Mouse (Mus musculus) left cerebral cortex, adult 18-20 months (tissue): Measurements from ENCODE around the gene Phc1. TPM values are rescaled to one million over a fixed set of nuclear protein-coding genes. Genes with fewer than 3 reads are reported as not detected.

Experiments
- total RNA-seq, 2 experiments: library from RNA; stranded (reverse); gene quantifications; 2 replicates each; pipeline ENCODE4 v1.2.3; 2021

The Phc1 gene
- total RNA-seq, 2 experiments from 2014 or later: 58.2 to 62.3 TPM

Other genes with a start within 250 kb of the Phc1 start
- under 1 TPM in 1 of 2 experiments, not detected in 1; 0.23 TPM for gene Klrg1, start 57.7 kb downstream of the Phc1 start, total RNA-seq
- gene M6pr, start 31.8 kb downstream of the Phc1 start, total RNA-seq: 10 to 100 TPM; 72.9 to 79.3 TPM
- 10 to 100 TPM; 56.3 to 59.9 TPM for gene Rimklb, start 158.2 kb upstream of the Phc1 start, total RNA-seq
- under 1 TPM; 0.40 to 0.96 TPM for gene Mfap5, start 165.3 kb upstream of the Phc1 start, total RNA-seq
- not detected for gene Aicda, start 213.2 kb upstream of the Phc1 start, total RNA-seq